Mouse (Mus musculus) intestine, postnatal 0 days (tissue): Measurements from ENCODE around the gene 4930558K02Rik. TPM values are rescaled to one million over a fixed set of nuclear protein-coding genes. Genes with fewer than 3 reads are reported as not detected.

Experiments
- ATAC-seq: fragments of 200-750 bp; cut with Nextera tagmentation; 2 replicates; pipeline ENCODE4 v1.8.0; 2017; ENCODE audit warnings: mild to moderate bottlenecking, moderate TSS enrichment, moderate library complexity
- H3K27ac ChIP-seq: fragments of 300-500 bp; sonication (generic); 2 replicates; pipeline ENCODE4 v1.5.1; 2014; ENCODE audit warnings: mild to moderate bottlenecking, low read depth, low read length, moderate library complexity
- H3K27me3 ChIP-seq: fragments of 300-500 bp; sonication (generic); replicated peaks from 2 replicates; pipeline ENCODE4 v1.6.1; 2014; ENCODE audit warnings: low read length, mixed read lengths; ENCODE audit not compliant: control insufficient read depth, insufficient read depth
- H3K36me3 ChIP-seq: fragments of 300-500 bp; sonication (generic); 2 replicates; pipeline ENCODE4 v1.6.1; 2014; ENCODE audit warnings: mild to moderate bottlenecking, moderate library complexity; ENCODE audit not compliant: control insufficient read depth, insufficient read depth
- H3K4me1 ChIP-seq: fragments of 300-500 bp; sonication (generic); replicated peaks from 2 replicates; pipeline ENCODE4 v1.6.1; 2014; ENCODE audit warnings: antibody characterized with exemption, low read length, mixed read lengths; ENCODE audit not compliant: control insufficient read depth, insufficient read depth
- H3K4me2 ChIP-seq: fragments of 300-500 bp; sonication (generic); replicated peaks from 2 replicates; pipeline ENCODE4 v1.6.1; 2014; ENCODE audit warnings: low read depth, mild to moderate bottlenecking, moderate library complexity
- H3K4me3 ChIP-seq: fragments of 300-500 bp; sonication (generic); 2 replicates; pipeline ENCODE4 v1.5.1; 2014; ENCODE audit warnings: low read depth, low read length
- H3K9ac ChIP-seq: fragments of 300-500 bp; sonication (generic); 2 replicates; pipeline ENCODE4 v1.6.1; 2014; ENCODE audit warnings: mild to moderate bottlenecking, low read depth, low read length
- H3K9me3 ChIP-seq: fragments of 300-500 bp; sonication (generic); 2 replicates; pipeline ENCODE4 v1.6.1; 2016; ENCODE audit warnings: mixed run types; ENCODE audit not compliant: control insufficient read depth
- CTCF ChIP-seq: sonication (generic); IDR thresholded peaks from 2 replicates; pipeline ENCODE4 v1.5.1; 2016; ENCODE audit warnings: low read depth, mild to moderate bottlenecking, control low read depth, antibody characterized with exemption, moderate library complexity
- WGBS: fragments of 180-500 bp; shearing (Covaris S2); extraction: QIAGEN DNeasy Blood & Tissue Kit; methylation state at CpG from one replicate; pipeline ENCODE4 v1.1.7; 2014; 5-methylcytosine and 5-hydroxymethylcytosine counted together
- polyA plus RNA-seq: library from polyadenylated mRNA; unstranded; fragments of >200 nt; fragmentation: Nextera tagmentation; extraction: Ambion mirVana; gene quantifications from 2 replicates; pipeline ENCODE4 v1.2.1, GENCODE M21; 2015

Gene 4930558K02Rik
- polyA plus RNA-seq, 1 experiment from 2014 or later: not detected

DNA sequence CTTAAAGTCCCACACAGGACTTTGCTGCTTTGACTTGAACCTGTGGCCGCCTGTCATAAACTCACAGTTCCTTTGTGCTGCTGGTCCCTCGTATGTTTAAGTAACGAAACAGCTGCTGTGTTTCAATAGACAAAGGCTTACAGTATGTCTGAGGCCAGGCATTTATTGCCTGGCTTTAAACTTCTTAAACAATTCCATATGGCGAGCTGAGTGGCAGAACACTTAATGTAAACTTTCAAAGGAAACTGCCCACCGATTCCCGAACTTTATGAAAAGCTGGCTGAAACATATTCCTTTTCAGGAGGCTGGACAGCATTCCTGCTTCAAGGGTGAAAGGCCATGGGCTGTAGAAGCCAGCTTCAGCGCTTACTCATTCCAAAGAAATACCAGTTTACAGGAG lies 37.5 kb upstream of the 4930558K02Rik start:
- no peak for ATAC-seq
- Histone ChIP-seq H3K4me1 (no peaks in the 10 kb centered on the region), H3K9ac (no peak overlapping the region), H3K36me3 (no peaks in the 10 kb centered on the region), H3K9me3 (no peaks in the 10 kb centered on the region), H3K4me3 (no peak overlapping the region), H3K27me3 (no peaks in the 10 kb centered on the region), H3K27ac (no peak overlapping the region), H3K4me2 (no peak overlapping the region)
- 26% methylated on average over 7 of the region's 7 CpGs for WGBS
- TF ChIP-seq CTCF: no peak

DNA sequence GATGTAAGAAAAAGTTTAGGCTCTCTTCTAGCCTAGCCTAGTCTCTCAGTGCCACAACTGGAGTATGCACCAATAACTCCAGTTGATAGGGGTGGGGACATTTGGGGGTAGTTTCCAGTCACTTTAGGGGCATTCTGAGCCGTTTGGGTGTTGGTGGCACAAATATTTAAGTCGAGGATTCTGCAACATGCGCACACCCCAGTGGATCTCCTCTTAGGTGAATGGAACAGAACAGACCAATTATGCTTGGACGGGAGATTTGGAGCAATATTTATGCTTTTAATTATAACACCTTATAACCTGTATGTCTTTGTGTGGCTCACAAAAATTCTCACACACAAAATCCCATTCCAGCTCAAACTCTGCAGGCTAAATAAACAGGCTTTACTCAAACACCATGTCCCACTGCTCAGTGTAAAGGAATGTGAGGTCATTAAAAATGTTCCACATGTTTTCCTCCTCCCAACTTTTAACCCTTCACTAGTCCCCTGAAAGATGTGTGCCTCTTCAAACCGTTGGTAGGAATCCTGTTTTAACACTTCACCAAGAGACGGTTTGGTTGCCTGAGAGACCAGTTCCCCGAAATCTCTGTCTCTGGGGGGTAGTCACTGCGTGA lies 35.9 kb upstream of the 4930558K02Rik start:
- no peak for TF ChIP-seq CTCF
- H3K4me1 ChIP-seq: no peaks in the 10 kb centered on the region
- 54% methylated on average over 8 of the region's 8 CpGs for WGBS
- H3K36me3 ChIP-seq: no peaks in the 10 kb centered on the region
- no peaks in the 10 kb centered on the region for H3K27me3 ChIP-seq
- no peak overlapping the region for H3K9ac ChIP-seq
- H3K4me3 ChIP-seq: no peak overlapping the region
- no peaks in the 10 kb centered on the region for H3K9me3 ChIP-seq
- no peak overlapping the region for H3K4me2 ChIP-seq
- no peak for ATAC-seq
- H3K27ac ChIP-seq: no peak overlapping the region

DNA sequence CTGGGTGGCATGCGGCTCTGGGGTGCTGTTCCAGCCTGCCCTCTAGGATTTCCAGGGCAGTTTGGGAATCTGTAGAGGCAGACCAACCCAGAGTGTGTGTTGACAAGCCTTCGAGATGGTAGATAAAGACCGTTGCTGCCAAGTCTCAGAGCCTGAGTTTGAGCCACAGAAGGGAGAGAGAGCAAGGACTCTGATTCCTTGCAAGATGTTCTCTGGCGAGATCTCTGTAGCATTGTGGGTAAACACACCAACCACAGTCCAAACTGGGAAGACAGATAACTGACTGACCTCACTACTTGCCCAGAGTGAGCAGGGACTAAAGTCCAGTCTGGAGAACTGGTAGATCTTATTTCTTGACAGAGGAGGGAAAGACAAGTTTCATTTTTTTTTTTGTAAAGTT lies 34.1 kb upstream of the 4930558K02Rik start:
- TF ChIP-seq CTCF: no peak
- ATAC-seq: no peak
- Histone ChIP-seq H3K4me1 (no peaks in the 10 kb centered on the region), H3K4me2 (no peak overlapping the region), H3K4me3 (no peak overlapping the region), H3K9ac (no peak overlapping the region), H3K27ac (no peak overlapping the region), H3K9me3 (no peaks in the 10 kb centered on the region), H3K27me3 (no peaks in the 10 kb centered on the region), H3K36me3 (no peaks in the 10 kb centered on the region)
- WGBS: 45% methylated on average over 4 of the region's 4 CpGs

DNA sequence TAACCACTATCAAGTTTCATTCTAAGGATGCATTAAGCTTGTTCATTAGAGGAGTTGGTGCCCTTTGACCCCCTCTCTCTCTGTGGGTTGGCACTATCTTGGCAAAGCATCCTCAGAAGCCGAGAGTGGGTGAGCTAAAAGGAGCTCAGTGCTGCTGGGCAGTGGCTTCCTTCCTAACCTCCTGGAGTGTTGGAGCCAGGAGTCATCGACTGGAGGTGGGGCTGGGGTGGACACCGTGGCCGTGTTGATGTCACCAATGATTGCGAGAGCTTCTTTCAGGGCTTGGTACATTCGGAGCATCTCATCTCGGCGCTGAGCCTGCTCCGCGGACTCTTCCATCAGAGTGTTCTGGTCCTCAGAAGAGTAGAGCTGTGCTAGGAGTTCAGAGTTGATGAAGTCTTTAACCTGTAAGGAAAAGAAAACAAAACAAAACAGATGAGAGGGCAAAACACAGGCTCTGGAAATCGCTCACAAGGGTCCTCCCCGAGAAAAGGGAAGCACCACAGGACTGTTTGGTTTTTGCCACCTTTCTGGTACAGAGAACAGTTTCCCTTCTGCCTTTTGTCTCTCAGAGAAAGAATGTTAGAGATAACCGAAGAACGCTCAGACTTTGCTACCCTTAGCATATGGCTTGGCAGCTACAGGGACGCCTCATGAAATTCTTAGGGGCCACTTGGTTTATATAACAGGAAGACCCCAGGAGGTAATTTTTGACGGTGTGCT lies 32.2 kb upstream of the 4930558K02Rik start:
- H3K4me1 ChIP-seq: no peaks in the 10 kb centered on the region
- 79% methylated on average over 16 of the region's 16 CpGs for WGBS
- no peak for ATAC-seq

DNA sequence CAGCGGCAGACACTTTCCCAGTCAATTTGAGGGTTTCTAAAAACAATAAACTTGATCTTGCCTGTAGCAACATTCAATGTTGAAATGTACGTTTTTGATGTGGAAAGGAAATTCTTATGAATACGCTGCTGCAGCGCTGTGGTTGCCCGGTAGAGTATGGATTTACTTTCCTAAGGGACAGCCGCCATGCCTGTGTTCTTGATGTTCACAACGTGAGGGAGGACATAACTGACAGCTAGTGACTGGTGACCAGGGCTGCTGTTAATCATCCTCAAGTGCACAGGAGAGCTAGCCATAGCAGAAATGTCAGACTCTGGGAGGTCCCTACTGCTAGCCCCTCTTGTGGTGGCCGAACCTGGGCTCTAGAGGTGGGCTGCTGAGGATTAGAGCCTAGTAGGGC lies 29.6 kb upstream of the 4930558K02Rik start:
- no peak overlapping the region for H3K4me3 ChIP-seq
- H3K9ac ChIP-seq: no peak overlapping the region
- H3K27me3 ChIP-seq: no peaks in the 10 kb centered on the region
- no peak for ATAC-seq
- TF ChIP-seq CTCF: no peak
- H3K36me3 ChIP-seq: no peaks in the 10 kb centered on the region
- H3K4me1 ChIP-seq: no peaks in the 10 kb centered on the region
- H3K4me2 ChIP-seq: no peak overlapping the region
- H3K27ac ChIP-seq: no peak overlapping the region
- no peaks in the 10 kb centered on the region for H3K9me3 ChIP-seq
- WGBS: 75% methylated on average over 8 of the region's 8 CpGs

More for the DNA sequence above, 32.2 kb upstream of the 4930558K02Rik start:
- TF ChIP-seq CTCF: no peak
- no peaks in the 10 kb centered on the region for H3K36me3 ChIP-seq
- no peaks in the 10 kb centered on the region for H3K9me3 ChIP-seq
- no peak overlapping the region for H3K9ac ChIP-seq
- no peak overlapping the region for H3K27ac ChIP-seq
- no peak overlapping the region for H3K4me3 ChIP-seq
- H3K27me3 ChIP-seq: no peaks in the 10 kb centered on the region
- no peak overlapping the region for H3K4me2 ChIP-seq

DNA sequence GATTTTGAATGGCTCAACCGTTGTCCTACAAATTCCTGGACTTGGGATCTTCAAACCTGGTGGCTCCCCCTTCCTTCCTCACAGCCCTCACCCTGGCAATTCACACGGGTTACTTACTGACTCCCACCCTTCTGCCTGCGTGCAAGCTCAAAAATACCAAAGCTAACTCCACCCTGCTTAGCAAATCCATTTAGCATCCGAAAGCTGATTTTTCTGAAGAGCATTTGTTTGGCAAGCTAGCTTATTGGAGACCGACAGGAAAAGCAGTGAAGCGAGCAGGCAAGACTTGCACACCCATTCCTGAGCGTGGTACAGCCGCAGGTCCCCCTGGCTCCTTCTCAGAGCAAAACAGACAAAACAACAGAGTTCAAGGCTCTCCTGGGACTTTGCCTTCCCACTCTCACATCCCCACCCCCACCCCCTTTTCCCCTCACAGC lies 29.2 kb upstream of the 4930558K02Rik start:
- ATAC-seq: no peak
- no peaks in the 10 kb centered on the region for H3K4me1 ChIP-seq
- TF ChIP-seq CTCF: no peak
- H3K27ac ChIP-seq: no peak overlapping the region
- no peaks in the 10 kb centered on the region for H3K27me3 ChIP-seq
- H3K36me3 ChIP-seq: no peaks in the 10 kb centered on the region
- H3K9ac ChIP-seq: no peak overlapping the region
- H3K9me3 ChIP-seq: no peaks in the 10 kb centered on the region
- 42% methylated on average over 8 of the region's 8 CpGs for WGBS
- H3K4me3 ChIP-seq: no peak overlapping the region
- H3K4me2 ChIP-seq: no peak overlapping the region
